Mouse (Mus musculus) cerebellum, postnatal 4 days (tissue): ENCODE measurements at regions not wholly inside any gene's neighbourhood (a gene's known extent, or its start where the extent isn't known, plus 50 kb on each side); places are given as distances from the start of the nearest gene placed in this dataset.

Experiments used
- DNase-seq, 2 experiments: peaks; one replicate each; pipeline ENCODE4 v3.0.0; 2022; ENCODE audit warnings: low spot score in 2 of 2, mixed read lengths in 1 of 2

DNA sequence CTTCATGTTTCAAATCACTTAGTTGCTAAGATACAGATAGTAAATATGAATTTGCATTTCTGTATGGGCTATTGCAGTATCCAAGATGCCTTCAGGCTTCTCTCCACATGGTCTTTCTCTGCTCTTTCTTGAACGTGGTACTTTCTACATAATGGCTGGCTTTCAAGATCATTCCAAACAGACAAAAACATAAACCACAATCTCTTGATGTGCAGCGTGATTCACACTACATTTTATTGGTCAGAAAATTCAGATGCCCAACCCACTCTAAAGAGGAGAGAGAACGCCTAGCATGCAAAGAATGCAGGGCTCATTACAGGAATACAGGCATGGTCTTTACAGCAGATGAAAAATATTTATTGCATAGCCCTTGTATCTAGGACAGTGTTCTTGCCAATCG, 235.2 kb downstream of the Papss1 start:
- no peak for DNase-seq

DNA sequence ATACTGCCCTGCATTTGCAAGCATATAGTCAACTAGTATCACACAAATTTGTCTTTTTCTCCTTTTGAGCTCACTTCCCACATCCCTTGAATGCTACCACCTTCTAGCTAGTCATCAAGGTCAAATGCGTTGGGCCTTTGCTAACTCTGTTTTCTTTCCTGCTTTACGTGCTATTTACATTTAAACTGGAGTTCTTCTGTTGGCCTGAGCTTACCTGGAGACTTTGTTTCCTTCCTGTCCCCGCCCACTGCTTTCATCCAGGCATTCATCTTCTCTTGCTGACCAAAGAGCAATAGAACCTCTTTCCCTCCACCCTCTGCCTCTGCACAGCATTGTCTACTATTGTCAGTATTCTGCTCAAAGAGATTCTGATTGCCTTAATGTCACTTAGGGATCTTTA, 237.0 kb downstream of the Papss1 start:
- no peak for DNase-seq

- no peak for DNase-seq
These were observed 238.3 kb downstream of the Papss1 start for GRCm38 (mm10) chr3:131802841-131803240.

GRCm38 (mm10) chr3:131808127-131808526, 243.6 kb downstream of the Papss1 start:
- peak in 1 of 2 experiments; percentile 6 for DNase-seq

DNA sequence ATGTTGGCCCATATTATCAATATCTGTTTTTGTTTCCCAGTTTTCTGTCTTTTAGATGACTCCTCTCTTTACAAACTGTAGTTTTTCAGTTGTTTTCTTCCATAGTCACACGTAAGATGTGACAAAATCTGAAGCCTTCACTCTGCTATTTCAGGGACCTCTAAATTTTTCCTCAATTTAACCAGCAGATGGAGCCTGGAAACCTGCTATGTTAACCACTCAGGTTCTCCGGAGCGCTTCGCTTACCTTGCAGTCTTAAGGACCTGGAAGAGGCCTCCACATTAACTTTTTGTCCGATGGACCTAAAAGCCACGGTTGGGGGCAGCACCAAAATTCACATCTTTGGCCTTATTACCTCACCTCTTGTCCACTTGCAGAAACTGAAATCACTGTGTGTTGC, 248.4 kb downstream of the Papss1 start:
- no peak for DNase-seq

GRCm38 (mm10) chr3:131818806-131819205, 254.2 kb downstream of the Papss1 start:
- DNase-seq: no peak

- no peak for DNase-seq
These were observed 227.7 kb upstream of the Dkk2 start for GRCm38 (mm10) chr3:131857442-131857841.

- no peak for DNase-seq
These were observed 226.0 kb upstream of the Dkk2 start for GRCm38 (mm10) chr3:131859083-131859482.

- DNase-seq: no peak
These were observed 220.0 kb upstream of the Dkk2 start for GRCm38 (mm10) chr3:131865106-131865505.

DNA sequence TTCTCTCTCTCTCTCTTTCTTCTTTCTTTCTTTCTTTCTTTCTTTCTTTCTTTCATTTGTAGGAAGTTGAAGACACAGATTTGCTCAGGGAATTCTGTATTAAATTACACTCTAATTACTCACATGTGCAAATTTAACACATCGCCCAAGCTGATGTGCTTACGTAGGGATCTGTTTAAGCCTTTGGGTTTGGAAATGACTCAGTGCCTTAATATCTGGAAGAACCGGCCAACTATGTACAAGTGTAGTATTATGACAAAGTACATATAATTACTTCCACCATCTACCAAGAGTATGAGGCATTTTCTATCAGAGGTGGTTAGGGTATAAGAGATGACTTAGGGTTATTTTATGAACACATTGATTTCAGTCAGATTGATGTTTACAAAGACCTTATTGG, 217.8 kb upstream of the Dkk2 start:
- no peak for DNase-seq

DNA sequence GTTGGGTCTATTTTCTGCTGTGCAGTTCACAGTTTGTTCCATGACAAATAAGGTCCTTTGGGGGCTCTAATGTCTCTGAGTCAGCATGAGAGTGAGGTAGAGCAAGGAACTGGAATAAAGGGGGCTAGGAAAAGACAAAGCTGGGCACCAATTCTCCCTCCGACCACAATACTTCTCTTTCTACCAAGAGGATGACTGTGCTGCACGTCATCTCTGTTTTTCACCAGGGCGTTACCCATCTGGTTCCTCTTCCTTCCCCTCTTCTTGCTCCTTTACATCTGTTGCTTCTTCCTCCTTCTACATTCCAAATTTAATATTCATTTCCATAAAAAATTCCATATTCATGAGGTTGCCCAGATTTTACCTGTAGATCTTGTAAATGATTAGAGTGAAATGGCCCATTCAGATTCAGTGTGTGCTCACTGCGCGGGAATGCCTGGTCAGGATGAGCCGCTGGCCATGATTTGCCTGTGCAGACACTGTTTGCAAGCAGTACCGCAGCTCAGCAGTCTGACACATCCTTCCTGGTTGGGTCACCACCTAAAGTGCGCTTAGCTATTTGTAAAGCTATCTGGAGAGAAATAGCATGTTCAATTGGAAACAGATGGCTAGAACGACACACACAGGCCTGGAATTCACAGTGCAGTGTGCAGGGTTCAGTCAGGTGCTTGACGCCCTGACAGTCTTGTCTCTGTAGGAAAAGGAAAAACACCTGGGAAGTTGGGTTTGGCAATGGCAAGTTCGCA, 216.7 kb upstream of the Dkk2 start:
- no peak for DNase-seq

DNA sequence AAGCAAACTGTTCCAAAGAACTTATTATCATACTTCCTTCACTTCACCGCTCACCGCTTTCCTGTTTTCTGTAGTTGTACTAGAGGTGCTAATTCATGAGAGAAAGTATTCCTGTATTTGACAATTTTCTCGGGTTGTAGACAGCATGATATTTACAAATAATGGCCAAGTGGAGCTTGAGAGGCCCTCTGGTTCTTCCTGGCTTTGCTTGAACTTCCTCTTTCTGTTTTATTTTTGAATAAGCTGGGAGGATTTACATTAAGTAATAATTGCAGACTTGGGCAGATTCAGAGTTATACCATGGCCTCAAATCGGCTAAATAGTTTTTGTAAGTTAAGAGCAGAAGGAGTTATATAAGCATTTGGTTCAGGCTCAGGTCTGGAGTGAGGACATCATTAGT, 215.8 kb upstream of the Dkk2 start:
- no peak for DNase-seq

DNA sequence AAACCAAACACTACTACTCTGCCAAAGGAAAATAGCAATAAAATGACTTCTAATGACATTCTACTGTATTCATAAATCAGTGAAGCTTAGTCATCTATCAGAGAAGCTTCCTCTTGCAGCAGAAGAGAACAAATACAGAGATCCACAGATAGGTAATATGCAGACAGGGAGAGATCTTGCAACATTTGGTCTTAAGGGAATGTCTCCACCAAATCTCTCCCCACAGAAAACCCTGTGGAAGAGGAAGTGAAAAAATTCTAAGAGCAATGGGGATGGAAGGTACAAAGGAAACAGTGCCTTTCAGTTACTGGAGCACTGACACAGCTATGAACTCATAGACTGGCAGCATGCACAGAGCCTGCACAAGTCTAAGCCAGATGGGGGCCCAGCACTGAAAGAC, 202.4 kb upstream of the Dkk2 start:
- DNase-seq: no peak

- DNase-seq: no peak
These were observed 198.6 kb upstream of the Dkk2 start for GRCm38 (mm10) chr3:131886470-131886869.

- no peak for DNase-seq
These were observed 198.1 kb upstream of the Dkk2 start for GRCm38 (mm10) chr3:131886984-131887383.

- DNase-seq: no peak
These were observed 197.4 kb upstream of the Dkk2 start for GRCm38 (mm10) chr3:131887670-131888069.

GRCm38 (mm10) chr3:131891941-131892340, 193.2 kb upstream of the Dkk2 start:
- no peak for DNase-seq

GRCm38 (mm10) chr3:131893061-131893804, 191.9 kb upstream of the Dkk2 start:
- no peak for DNase-seq

DNA sequence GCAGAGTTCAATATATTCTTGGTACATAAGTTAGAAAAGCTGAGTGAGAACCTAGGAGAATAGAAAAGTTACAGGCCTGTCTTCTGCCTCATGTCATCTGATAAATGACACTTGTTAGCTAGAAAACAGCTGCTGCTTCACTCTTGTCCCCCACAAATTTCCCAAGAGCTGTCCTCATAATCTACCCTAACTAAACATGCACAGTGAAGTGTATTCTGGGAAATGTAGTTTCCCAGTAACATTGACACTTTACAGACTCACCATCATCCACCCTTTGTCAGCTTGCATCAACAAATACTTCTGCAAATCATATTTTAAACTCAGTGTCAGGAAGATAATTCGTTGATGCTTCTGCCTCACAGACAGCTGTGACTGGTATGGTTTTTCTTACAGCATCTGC, 190.0 kb upstream of the Dkk2 start:
- no peak for DNase-seq

DNA sequence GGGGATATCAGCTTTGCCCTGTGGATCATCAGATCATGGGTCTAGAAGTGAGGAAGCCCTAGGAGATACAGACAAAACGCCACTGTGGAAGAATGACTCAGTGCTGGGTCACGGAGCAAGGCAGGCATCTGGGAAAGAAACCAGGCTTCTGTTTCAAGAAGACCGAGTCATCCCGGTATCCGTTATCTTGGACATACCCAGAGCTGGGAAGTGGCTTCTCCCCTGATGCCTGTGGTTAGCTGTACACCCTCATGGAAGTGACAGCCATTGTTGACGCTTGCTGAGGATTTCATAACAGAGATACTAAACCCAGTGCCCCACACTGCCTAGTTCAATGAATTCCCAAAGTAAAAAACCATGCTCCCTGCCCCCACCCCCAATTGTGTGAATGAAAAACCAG, 171.6 kb upstream of the Dkk2 start:
- DNase-seq: no peak

GRCm38 (mm10) chr3:131914372-131914771, 170.7 kb upstream of the Dkk2 start:
- no peak for DNase-seq

DNA sequence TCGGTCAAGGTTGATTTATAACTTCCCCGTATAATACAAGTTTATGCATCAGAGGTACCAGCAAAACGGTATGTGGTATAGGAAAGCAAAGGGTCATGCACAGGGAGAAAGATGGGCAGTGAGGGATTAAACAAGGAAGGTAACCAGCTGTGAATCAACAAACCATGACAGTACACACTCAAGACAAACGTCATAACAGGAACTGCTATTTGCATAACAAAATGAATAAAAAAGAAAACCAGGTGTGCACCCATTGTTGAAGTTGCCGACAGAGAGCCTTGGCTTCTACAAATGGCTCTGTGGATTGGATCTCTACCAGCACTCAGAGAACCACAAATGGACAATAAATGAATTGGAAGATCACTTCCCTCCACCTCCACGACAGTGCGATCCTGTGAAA, 170.1 kb upstream of the Dkk2 start:
- no peak for DNase-seq
